ENCODE assay signal across 10 mouse cellular contexts in genomic region chr13:28786629-28787330, GRCm38 (mm10).
DNase-seq lines count a peak whose midpoint lies in the region; ATAC-seq lines count a peak whose summit lies in the region.
"Had no signal": no experiment of that assay in that cellular context is flagged by ENCODE, and none has a peak within 500 bp of the region (broad histone marks: within the 10 kb centered on the region; RNA-seq: fewer than 3 reads in every experiment).

No protein-coding gene starts in this region.

- peak; percentile 11; the same call in 1 of the 2 replicates for ATAC-seq in lung, embryonic 15.5 days (ENCODE audit: borderline replicate concordance, extremely low read depth, low FRiP score, low TSS enrichment)
- no peak for ATAC-seq in forebrain, embryonic 12.5 days (ENCODE audit: low FRiP score)
- ATAC-seq in neural tube, embryonic 14.5 days (ENCODE audit: low read depth): peak; percentile 49
- ATAC-seq: CD4-positive, CD25-positive, alpha-beta regulatory T cell, adult 4 months had no signal

- 29% methylated on average over 9 of the region's 9 CpGs for WGBS in lung, embryonic 15.5 days
- 11% methylated on average over 9 of the region's 9 CpGs for WGBS in forebrain, embryonic 12.5 days
- 16% methylated on average over 9 of the region's 9 CpGs for WGBS in neural tube, embryonic 14.5 days

- no peak overlapping the region for H3K9ac ChIP-seq in lung, embryonic 15.5 days
- H3K9ac ChIP-seq in forebrain, embryonic 12.5 days: no peak overlapping the region
- no peak overlapping the region for H3K9ac ChIP-seq in neural tube, embryonic 14.5 days (replicated peaks; ENCODE audit: low read depth, low read length)
- H3K9ac ChIP-seq: liver, embryonic 15.5 days had no signal

- no peaks in the 10 kb centered on the region for H3K27me3 ChIP-seq in lung, embryonic 15.5 days
- no peaks in the 10 kb centered on the region for H3K27me3 ChIP-seq in forebrain, embryonic 12.5 days
- no peaks in the 10 kb centered on the region for H3K27me3 ChIP-seq in neural tube, embryonic 14.5 days (ENCODE audit: control insufficient read depth, insufficient read depth, low read length)
- H3K27me3 ChIP-seq: liver, embryonic 15.5 days had no signal

- peak overlapping the region; percentile 51; the same call in 1 of the 2 replicates for H3K27ac ChIP-seq in lung, embryonic 15.5 days
- peak overlapping the region; percentile 80 for H3K27ac ChIP-seq in forebrain, embryonic 12.5 days
- peak overlapping the region; percentile 52; the same call in 1 of the 2 replicates for H3K27ac ChIP-seq in neural tube, embryonic 14.5 days (ENCODE audit: low read depth, low read length)
- H3K27ac ChIP-seq: liver, embryonic 15.5 days had no signal

- DNase-seq in lung, postnatal 25 days (ENCODE audit: low spot score): no peak
- peak; percentile 58 for DNase-seq in kidney, postnatal 10 days
- no peak for DNase-seq in urinary bladder, adult 18-20 months (ENCODE audit: low spot score in 2 of 2)
- DNase-seq in heart, postnatal 4 days: no peak
- no peak for DNase-seq in layer of hippocampus, adult 9-10 months (ENCODE audit: low spot score)

- H3K4me1 ChIP-seq in lung, embryonic 15.5 days: peaks cover 26% of the 10 kb centered on the region
- peaks cover 64% of the 10 kb centered on the region for H3K4me1 ChIP-seq in forebrain, embryonic 12.5 days
- H3K4me1 ChIP-seq in neural tube, embryonic 14.5 days (ENCODE audit: control insufficient read depth, insufficient read depth, low read length): peaks cover 22% of the 10 kb centered on the region
- H3K4me1 ChIP-seq: liver, embryonic 15.5 days had no signal

- H3K4me3 ChIP-seq in lung, embryonic 15.5 days: no peak overlapping the region
- no peak overlapping the region for H3K4me3 ChIP-seq in forebrain, embryonic 12.5 days (replicated peaks)
- H3K4me3 ChIP-seq in neural tube, embryonic 14.5 days (ENCODE audit: low read depth, low read length): no peak overlapping the region
- H3K4me3 ChIP-seq: liver, embryonic 15.5 days had no signal

- peak overlapping the region; percentile 27; the same call in 1 of the 2 replicates for H3K4me2 ChIP-seq in lung, embryonic 15.5 days
- H3K4me2 ChIP-seq in forebrain, embryonic 12.5 days: 0 out of 2 replicates have a peak overlapping the region, but pooled peaks have one; percentile 15
- H3K4me2 ChIP-seq in neural tube, embryonic 14.5 days (ENCODE audit: low read depth, low read length): no peak overlapping the region
- H3K4me2 ChIP-seq: liver, embryonic 15.5 days had no signal

- no peaks in the 10 kb centered on the region for H3K36me3 ChIP-seq in lung, embryonic 15.5 days
- no peaks in the 10 kb centered on the region for H3K36me3 ChIP-seq in forebrain, embryonic 12.5 days (replicated peaks)
- H3K36me3 ChIP-seq in neural tube, embryonic 14.5 days (ENCODE audit: control insufficient read depth, insufficient read depth, low read length): no peaks in the 10 kb centered on the region
- H3K36me3 ChIP-seq: liver, embryonic 15.5 days had no signal

- no peaks in the 10 kb centered on the region for H3K9me3 ChIP-seq in lung, embryonic 15.5 days
- H3K9me3 ChIP-seq in forebrain, embryonic 12.5 days: no peaks in the 10 kb centered on the region
- H3K9me3 ChIP-seq in neural tube, embryonic 14.5 days (ENCODE audit: control insufficient read depth, low read length): no peaks in the 10 kb centered on the region
- H3K9me3 ChIP-seq: liver, embryonic 15.5 days had no signal
